Mouse (Mus musculus) brain, embryonic 14.5 days (tissue): ENCODE data around the gene Lmod2.

Experiments used
- CTCF ChIP-seq: fragments of 200-500 bp; IDR thresholded peaks from 2 replicates; pipeline ENCODE4 v1.5.1; 2012; ENCODE audit warnings: inconsistent platforms, mild to moderate bottlenecking, moderate library complexity, borderline replicate concordance; ENCODE audit not compliant: insufficient read depth, insufficient read length; ENCODE audit errors: extremely low read depth
- POLR2A ChIP-seq: fragments of 200-500 bp; IDR thresholded peaks from 2 replicates; pipeline ENCODE4 v1.6.1; 2012; ENCODE audit warnings: mild to moderate bottlenecking, inconsistent platforms, borderline replicate concordance; ENCODE audit not compliant: poor library complexity, insufficient read depth, insufficient read length, severe bottlenecking; ENCODE audit errors: extremely low read depth

GRCm38 (mm10) chr6:24554427-24555086, 43.0 kb upstream of the Lmod2 start:
- TF ChIP-seq POLR2A = no peak
- TF ChIP-seq CTCF = no peak
